Mouse (Mus musculus) testis, adult 2 months (tissue): ENCODE data around the gene Rps28. TPM values are rescaled to one million over a fixed set of nuclear protein-coding genes. Genes with fewer than 3 reads are reported as not detected.

ENCODE experiments used
- H3K27ac ChIP-seq: fragments of 200-500 bp; 2 replicates; pipeline ENCODE4 v1.5.1; 2012; ENCODE audit warnings: low read depth, low read length; ENCODE audit not compliant: control insufficient read depth, insufficient read depth
- H3K27me3 ChIP-seq: fragments of 200-500 bp; 2 replicates; pipeline ENCODE4 v1.6.1; 2012; ENCODE audit warnings: mild to moderate bottlenecking, low read length, moderate library complexity; ENCODE audit not compliant: control insufficient read depth, insufficient read depth
- H3K36me3 ChIP-seq: fragments of 200-500 bp; 2 replicates; pipeline ENCODE4 v1.6.1; 2012; ENCODE audit warnings: mild to moderate bottlenecking, low read length; ENCODE audit not compliant: control insufficient read depth, insufficient read depth
- H3K4me1 ChIP-seq: fragments of 200-500 bp; 2 replicates; pipeline ENCODE4 v1.6.1; 2012; ENCODE audit warnings: low read length; ENCODE audit not compliant: control insufficient read depth, insufficient read depth
- H3K4me3 ChIP-seq: fragments of 200-500 bp; 2 replicates; pipeline ENCODE4 v1.5.1; 2012; ENCODE audit warnings: low read depth, mild to moderate bottlenecking, low read length, moderate library complexity, mixed read lengths; ENCODE audit not compliant: control insufficient read depth
- CTCF ChIP-seq: fragments of 200-500 bp; IDR thresholded peaks from 2 replicates; pipeline ENCODE4 v1.5.1; 2012; ENCODE audit warnings: low read depth, mild to moderate bottlenecking, inconsistent platforms, low read length, moderate library complexity; ENCODE audit not compliant: control insufficient read depth, insufficient read depth, insufficient replicate concordance
- POLR2A ChIP-seq: fragments of 200-500 bp; IDR thresholded peaks from 2 replicates; pipeline ENCODE4 v1.6.1; 2012; ENCODE audit warnings: low read depth, mild to moderate bottlenecking, inconsistent platforms, low read length, moderate library complexity; ENCODE audit not compliant: control insufficient read depth
- polyA plus RNA-seq: library from polyadenylated mRNA; depleted of rRNA; stranded (reverse); fragments of >200 nt; gene quantifications from 2 replicates; pipeline ENCODE4 v1.2.3, GENCODE M21; 2012

Rps28 gene
- polyA plus RNA-seq, 1 experiment, result 716 TPM

GRCm38 (mm10) chr17:33810334-33811141, 13.8 kb downstream of the Rps28 start, which contains the start of gene Kank3:
Gene Kank3, plus strand, starts transcription at chr17:33810519.
- peak within 1 kb of the TSS; percentile 71 for H3K27ac ChIP-seq
- no peaks in the 10 kb centered on the region for H3K36me3 ChIP-seq
- peaks cover 12% of the 10 kb centered on the region for H3K4me1 ChIP-seq
- peak within 1 kb of the TSS; percentile 87 for H3K4me3 ChIP-seq
- 0 out of 2 replicates have a peak, but pooled peaks have one; percentile 11 for TF ChIP-seq POLR2A
- TF ChIP-seq CTCF, result no peak
- no peaks in the 10 kb centered on the region for H3K27me3 ChIP-seq

DNA sequence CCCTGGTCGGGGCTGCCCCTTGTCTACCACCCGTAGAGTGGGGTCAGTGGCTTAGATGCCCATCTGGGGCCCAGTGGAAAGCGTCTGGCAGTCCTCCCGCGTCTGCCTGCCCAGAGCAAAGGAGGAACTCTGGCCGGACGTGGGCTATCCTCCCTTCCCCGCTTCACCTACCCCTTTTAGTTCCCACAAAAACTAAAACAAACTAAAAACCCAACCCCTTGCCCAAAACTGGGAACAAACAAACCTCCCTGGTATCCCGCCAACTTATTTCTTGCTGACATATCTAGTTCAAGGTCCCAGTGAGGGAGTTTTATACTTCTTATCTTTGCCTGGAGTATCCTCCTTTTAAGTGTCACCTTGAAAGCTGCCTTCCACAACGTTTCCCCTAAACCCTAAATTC, 16.2 kb downstream of the Rps28 start:
- Histone ChIP-seq H3K36me3 (no peaks in the 10 kb centered on the region), H3K27me3 (no peaks in the 10 kb centered on the region), H3K4me3 (no peak overlapping the region), H3K27ac (no peak overlapping the region), H3K4me1 (peaks cover 12% of the 10 kb centered on the region)
- TF ChIP-seq CTCF, result no peak
- no peak for TF ChIP-seq POLR2A

DNA sequence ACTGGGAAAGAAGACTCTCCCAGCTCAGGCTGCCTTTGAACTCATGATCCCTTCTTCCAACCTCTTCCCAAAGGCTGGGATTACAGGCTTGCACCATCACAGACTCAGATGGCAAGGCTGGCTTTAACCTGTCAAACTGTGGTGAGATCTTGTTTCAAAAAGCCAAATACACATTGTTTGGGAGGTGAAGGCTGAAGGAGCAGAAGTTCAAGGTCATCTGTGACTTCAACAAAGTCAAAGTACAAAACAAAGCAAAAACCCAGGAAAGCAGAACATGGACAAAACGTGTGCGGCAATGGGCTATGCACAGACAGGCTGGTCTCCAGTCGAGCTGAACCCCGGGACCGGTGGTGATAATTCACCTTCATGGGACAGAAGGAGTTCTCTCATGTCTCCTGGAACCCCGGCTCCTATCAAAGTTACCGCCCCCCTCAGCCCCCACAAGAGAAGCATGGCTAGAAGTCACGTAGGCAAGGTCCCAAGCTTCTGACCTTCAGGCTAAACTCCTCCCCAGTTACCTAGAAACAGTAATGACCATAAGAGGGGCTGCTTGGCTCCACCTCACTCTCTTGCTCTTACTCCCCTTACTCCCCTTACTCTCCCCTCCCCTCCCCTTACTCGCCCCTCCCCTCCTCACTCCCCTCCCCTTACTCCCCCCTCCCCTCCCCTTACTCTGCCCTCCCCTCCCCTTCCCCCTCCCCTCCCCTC, 17.0 kb downstream of the Rps28 start:
- TF ChIP-seq CTCF, result no peak
- TF ChIP-seq POLR2A, result no peak
- no peak overlapping the region for H3K4me3 ChIP-seq
- H3K36me3 ChIP-seq, result no peaks in the 10 kb centered on the region
- no peak overlapping the region for H3K27ac ChIP-seq
- H3K27me3 ChIP-seq, result no peaks in the 10 kb centered on the region
- peaks cover 12% of the 10 kb centered on the region for H3K4me1 ChIP-seq

GRCm38 (mm10) chr17:33804745-33805144, 19.6 kb downstream of the Rps28 start:
- TF ChIP-seq CTCF (no peak), POLR2A (no peak)
- H3K27ac ChIP-seq, result no peak overlapping the region
- peaks cover 3% of the 10 kb centered on the region for H3K4me1 ChIP-seq
- no peak overlapping the region for H3K4me3 ChIP-seq
- no peaks in the 10 kb centered on the region for H3K27me3 ChIP-seq
- no peaks in the 10 kb centered on the region for H3K36me3 ChIP-seq

- H3K27me3 ChIP-seq, result no peaks in the 10 kb centered on the region
- H3K4me3 ChIP-seq, result no peak overlapping the region
- H3K4me1 ChIP-seq, result peaks cover 3% of the 10 kb centered on the region
- no peaks in the 10 kb centered on the region for H3K36me3 ChIP-seq
- no peak overlapping the region for H3K27ac ChIP-seq
- TF ChIP-seq POLR2A (no peak), CTCF (no peak)
Measured at GRCm38 (mm10) chr17:33804205-33804604, 20.2 kb downstream of the Rps28 start.

DNA sequence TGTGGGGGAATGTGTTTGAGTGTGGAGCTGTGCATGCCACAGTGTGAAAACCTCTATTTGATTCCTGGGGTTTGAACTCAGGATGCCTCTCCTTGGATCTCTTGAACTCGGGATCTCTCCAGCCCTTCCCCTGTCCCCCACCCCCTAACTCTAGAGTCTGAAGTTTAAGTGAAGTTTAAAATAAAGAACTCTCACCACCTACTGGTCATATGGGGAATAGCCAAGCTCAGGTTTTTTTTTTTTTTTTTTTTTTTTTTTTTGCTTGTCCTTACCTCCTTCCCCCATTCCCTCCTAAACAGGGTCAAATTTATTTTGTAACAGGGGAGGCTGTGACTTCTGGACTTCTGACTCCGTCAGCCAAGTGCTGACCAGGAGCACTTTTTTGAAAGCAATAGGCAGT, 22.1 kb downstream of the Rps28 start:
- Histone ChIP-seq H3K36me3 (no peaks in the 10 kb centered on the region), H3K27me3 (no peaks in the 10 kb centered on the region), H3K4me1 (no peaks in the 10 kb centered on the region), H3K4me3 (no peak overlapping the region), H3K27ac (no peak overlapping the region)
- TF ChIP-seq CTCF, result no peak
- TF ChIP-seq POLR2A, result no peak

DNA sequence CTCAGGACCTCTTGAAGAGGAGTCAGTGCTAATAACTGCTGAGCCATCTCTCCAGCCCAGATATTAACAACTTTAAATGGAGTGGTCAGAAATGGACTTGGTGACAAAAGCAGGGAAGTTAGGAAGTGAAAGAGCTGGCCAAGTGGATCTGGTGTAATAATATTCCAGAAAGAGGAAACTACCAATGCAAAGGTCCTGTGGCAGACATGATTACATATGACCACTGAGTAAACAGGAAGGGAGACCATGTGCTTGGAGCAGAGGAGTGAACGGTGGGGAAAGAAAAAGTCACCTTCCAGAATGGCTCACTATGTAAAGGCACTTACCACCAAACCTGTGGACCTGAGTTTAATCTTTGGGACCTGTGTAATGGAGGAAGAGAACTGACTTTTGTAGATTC, 25.1 kb downstream of the Rps28 start:
- Histone ChIP-seq H3K27me3 (no peaks in the 10 kb centered on the region), H3K27ac (no peak overlapping the region), H3K4me3 (no peak overlapping the region), H3K4me1 (no peaks in the 10 kb centered on the region), H3K36me3 (no peaks in the 10 kb centered on the region)
- no peak for TF ChIP-seq POLR2A
- TF ChIP-seq CTCF, result no peak

DNA sequence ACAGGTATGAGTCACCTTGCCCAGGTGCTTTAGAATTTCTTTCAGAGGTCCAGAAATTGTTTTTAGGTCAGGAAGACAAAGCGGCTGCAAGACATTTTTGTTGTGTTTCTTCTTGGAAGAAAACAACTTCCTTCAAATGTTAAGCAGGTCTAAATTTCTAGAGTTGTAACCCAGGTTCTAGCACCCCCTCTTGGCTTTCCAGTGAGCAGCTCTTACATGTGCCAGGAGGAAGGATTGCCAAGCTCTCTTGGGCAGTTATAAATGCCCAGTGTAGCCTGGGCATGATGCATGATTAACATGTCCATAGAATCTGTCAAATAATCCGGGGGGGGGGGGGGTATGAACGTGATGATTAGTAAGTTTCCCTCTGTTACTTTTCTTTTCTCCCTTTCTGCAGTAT, 26.1 kb downstream of the Rps28 start:
- no peak for TF ChIP-seq POLR2A
- no peak for TF ChIP-seq CTCF
- H3K27me3 ChIP-seq, result no peaks in the 10 kb centered on the region
- no peaks in the 10 kb centered on the region for H3K4me1 ChIP-seq
- no peaks in the 10 kb centered on the region for H3K36me3 ChIP-seq
- H3K27ac ChIP-seq, result no peak overlapping the region
- no peak overlapping the region for H3K4me3 ChIP-seq
